In the genomic region with DNA sequence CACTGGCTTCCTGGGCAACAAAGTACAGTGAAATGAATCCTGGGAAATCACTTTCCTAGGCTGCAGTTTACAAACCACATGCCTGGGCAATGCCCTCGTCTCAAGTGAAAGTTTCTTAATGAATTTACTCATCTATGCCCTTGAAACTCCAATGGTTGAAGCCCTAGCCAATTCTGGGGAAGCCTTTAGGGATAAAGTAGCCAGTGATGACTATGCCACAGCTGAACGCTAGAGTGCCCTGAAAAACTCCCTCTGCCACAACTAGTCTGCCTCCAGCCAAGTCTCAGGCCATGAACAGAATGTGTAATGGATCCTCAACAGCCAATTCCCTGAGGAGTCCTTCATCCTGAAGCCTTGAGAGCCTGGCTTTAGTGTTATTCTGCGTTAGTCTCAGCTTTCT, we compare ENCODE assay signal across 14 mouse cellular contexts. TPM values are rescaled to one million over a fixed set of nuclear protein-coding genes. Genes with fewer than 3 reads are reported as not detected.
DNase-seq lines count a peak whose midpoint lies in the region; ATAC-seq and TF ChIP-seq lines count a peak whose summit lies in the region.
"Had no signal": no experiment of that assay in that cellular context is flagged by ENCODE, and none has a peak within 500 bp of the region (broad histone marks: within the 10 kb centered on the region; RNA-seq: fewer than 3 reads in every experiment).

No protein-coding gene starts in this region.

- H3K9ac ChIP-seq in heart, embryonic 16.5 days (ENCODE audit: low read length), result 0 out of 2 replicates have a peak overlapping the region, but pooled peaks have one; percentile 4
- no peak overlapping the region for H3K9ac ChIP-seq in liver, embryonic 12.5 days
- H3K9ac ChIP-seq: hindbrain, embryonic 15.5 days; midbrain, embryonic 12.5 days had no signal

- H3K4me3 ChIP-seq in heart, embryonic 16.5 days (ENCODE audit: low read length), result no peak overlapping the region
- H3K4me3 ChIP-seq in liver, embryonic 12.5 days, result no peak overlapping the region
- H3K4me3 ChIP-seq in cerebellum, adult 2 months (replicated peaks; ENCODE audit: insufficient read depth, low read depth, low read length), result no peak overlapping the region
- H3K4me3 ChIP-seq: hindbrain, embryonic 15.5 days; midbrain, embryonic 12.5 days had no signal

- no peaks in the 10 kb centered on the region for H3K27me3 ChIP-seq in heart, embryonic 16.5 days (ENCODE audit: control insufficient read depth, insufficient read depth, low read length)
- no peaks in the 10 kb centered on the region for H3K27me3 ChIP-seq in liver, embryonic 12.5 days (replicated peaks)
- H3K27me3 ChIP-seq in cerebellum, adult 2 months (ENCODE audit: control insufficient read depth, insufficient read depth, low read length), result no peaks in the 10 kb centered on the region
- H3K27me3 ChIP-seq: hindbrain, embryonic 15.5 days; midbrain, embryonic 12.5 days had no signal

- TF ChIP-seq CTCF in cerebellum, adult 2 months (IDR thresholded peaks at IDR 0.05; ENCODE audit: borderline replicate concordance, insufficient read depth, low read depth, low read length), result no peak

- peaks cover 27% of the 10 kb centered on the region for H3K4me1 ChIP-seq in heart, embryonic 16.5 days (ENCODE audit: control insufficient read depth, insufficient read depth, low read length)
- peaks cover 60% of the 10 kb centered on the region for H3K4me1 ChIP-seq in liver, embryonic 12.5 days
- peaks cover 21% of the 10 kb centered on the region for H3K4me1 ChIP-seq in cerebellum, adult 2 months (ENCODE audit: control insufficient read depth, insufficient read depth, low read length)

- TF ChIP-seq POLR2A in cerebellum, adult 2 months (IDR thresholded peaks at IDR 0.05; ENCODE audit: borderline replicate concordance, insufficient read depth, low read length), result no peak

- H3K36me3 ChIP-seq in heart, embryonic 16.5 days (ENCODE audit: control insufficient read depth, insufficient read depth), result no peaks in the 10 kb centered on the region
- no peaks in the 10 kb centered on the region for H3K36me3 ChIP-seq in liver, embryonic 12.5 days
- H3K36me3 ChIP-seq: hindbrain, embryonic 15.5 days; midbrain, embryonic 12.5 days had no signal

- no peaks in the 10 kb centered on the region for H3K9me3 ChIP-seq in heart, embryonic 16.5 days (replicated peaks; ENCODE audit: control insufficient read depth, low read length)
- H3K9me3 ChIP-seq in liver, embryonic 12.5 days (replicated peaks), result no peaks in the 10 kb centered on the region
- H3K9me3 ChIP-seq: hindbrain, embryonic 15.5 days; midbrain, embryonic 12.5 days had no signal

- no peak overlapping the region for H3K4me2 ChIP-seq in heart, embryonic 16.5 days (ENCODE audit: low read depth, low read length)
- peak overlapping the region; percentile 32 for H3K4me2 ChIP-seq in liver, embryonic 12.5 days
- H3K4me2 ChIP-seq: hindbrain, embryonic 15.5 days; midbrain, embryonic 12.5 days had no signal

- H3K27ac ChIP-seq in heart, embryonic 16.5 days (ENCODE audit: low read length), result no peak overlapping the region
- no peak overlapping the region for H3K27ac ChIP-seq in liver, embryonic 12.5 days
- H3K27ac ChIP-seq in cerebellum, adult 2 months (ENCODE audit: insufficient read depth, low read length), result no peak overlapping the region
- H3K27ac ChIP-seq: hindbrain, embryonic 15.5 days; midbrain, embryonic 12.5 days had no signal

- ATAC-seq in heart, embryonic 16.5 days (replicated peaks; ENCODE audit: extremely low read depth, insufficient read depth, low FRiP score), result no peak
- ATAC-seq in liver, embryonic 12.5 days, result no peak
- ATAC-seq: forebrain, embryonic 16.5 days had no signal

- 66% methylated on average over 3 of the region's 3 CpGs for WGBS in heart, embryonic 16.5 days
- WGBS in liver, embryonic 12.5 days (ENCODE audit: insufficient replicate concordance), result 54% methylated on average over 3 of the region's 3 CpGs
- 45% methylated on average over 3 of the region's 3 CpGs for WGBS in cerebellum, adult 2 months

- DNase-seq in heart, adult 8-10 months (ENCODE audit: low spot score), result no peak
- DNase-seq in 3T3-L1 (ENCODE audit: low read depth, low spot score), result peak; percentile 44
- DNase-seq in adrenal gland, adult 8-10 months, result peak; percentile 64
- no peak for DNase-seq in kidney, adult 18-20 months
- no peak for DNase-seq in cerebellum, adult 2 months
- DNase-seq in ovary, postnatal 14 days (ENCODE audit: low spot score), result no peak
- DNase-seq: cerebellum, adult 11 months; layer of hippocampus, postnatal 36 days; right cerebral cortex, postnatal 25 days had no signal

RNA-seq across cellular contexts. Expression of a gene that starts 8.5 kb away (rescaled TPM):
- 10.6 and 12.8 TPM in 2 replicates for polyA plus RNA-seq in heart, embryonic 16.5 days (2015; fragmentation: Nextera tagmentation; extraction: Ambion mirVana)
- 10 to 100 TPM; 16.8 to 18.6 (median 17.4) TPM for total RNA-seq in heart, adult 8-10 months (2022)
- total RNA-seq in adrenal gland, adult 8-10 months (2022), result 10 to 100 TPM; 38.4 to 54.5 (median 46.0) TPM
- 10.3 and 11.1 TPM in 2 replicates for polyA plus RNA-seq in liver, embryonic 12.5 days (2016; fragmentation: Nextera tagmentation; extraction: Ambion mirVana)
- 36.9 and 38.9 TPM in 2 replicates for polyA plus RNA-seq in cerebellum, adult 2 months (2012; rRNA removed)

Comparison
In these comparisons a context has a peak if more than half of its experiments do, and no peak if none do; other contexts are left out.
1. DNase-seq: peak in 3T3-L1 (single experiment) and adrenal gland, adult 8-10 months (single experiment); none in heart, adult 8-10 months (single experiment), kidney, adult 18-20 months (single experiment), cerebellum, adult 2 months (0 of 2) and ovary, postnatal 14 days (single experiment).